Comparison of ENCODE assay signal across 20 mouse cellular contexts in genomic region chr13:59996146-59996814, GRCm38 (mm10).
DNase-seq lines count a peak whose midpoint lies in the region; ATAC-seq and TF ChIP-seq lines count a peak whose summit lies in the region.
"Had no signal": no experiment of that assay in that cellular context is flagged by ENCODE, and none has a peak within 500 bp of the region (broad histone marks: within the 10 kb centered on the region; RNA-seq: fewer than 3 reads in every experiment).

No protein-coding gene starts in this region.

- no peak overlapping the region for H3K27ac ChIP-seq in forebrain, postnatal 0 days (ENCODE audit: low read depth, low read length)
- no peak overlapping the region for H3K27ac ChIP-seq in forebrain, embryonic 12.5 days
- no peak overlapping the region for H3K27ac ChIP-seq in kidney, postnatal 0 days
- 0 out of 2 replicates have a peak overlapping the region, but pooled peaks have one; percentile 46 for H3K27ac ChIP-seq in embryonic facial prominence, embryonic 12.5 days
- peak overlapping the region; percentile 81 for H3K27ac ChIP-seq in limb, embryonic 13.5 days
- H3K27ac ChIP-seq: embryonic facial prominence, embryonic 13.5 days; forebrain, embryonic 15.5 days; heart, adult 2 months; hindbrain, embryonic 10.5 days; hindbrain, embryonic 14.5 days had no signal

- H3K9ac ChIP-seq in forebrain, postnatal 0 days: no peak overlapping the region
- H3K9ac ChIP-seq in forebrain, embryonic 12.5 days: no peak overlapping the region
- no peak overlapping the region for H3K9ac ChIP-seq in kidney, postnatal 0 days (ENCODE audit: low read depth, low read length)
- no peak overlapping the region for H3K9ac ChIP-seq in embryonic facial prominence, embryonic 12.5 days
- no peak overlapping the region for H3K9ac ChIP-seq in limb, embryonic 13.5 days
- H3K9ac ChIP-seq: embryonic facial prominence, embryonic 13.5 days; forebrain, embryonic 15.5 days; heart, embryonic 12.5 days; hindbrain, embryonic 14.5 days had no signal

- peaks cover 7% of the 10 kb centered on the region; the same call in 1 of the 2 replicates for H3K4me1 ChIP-seq in forebrain, postnatal 0 days (ENCODE audit: insufficient read depth)
- H3K4me1 ChIP-seq in forebrain, embryonic 12.5 days: peaks cover 21% of the 10 kb centered on the region
- no peaks in the 10 kb centered on the region for H3K4me1 ChIP-seq in kidney, postnatal 0 days (replicated peaks; ENCODE audit: insufficient read depth, low read length)
- peaks cover 15% of the 10 kb centered on the region for H3K4me1 ChIP-seq in embryonic facial prominence, embryonic 12.5 days
- H3K4me1 ChIP-seq in limb, embryonic 13.5 days: peaks cover 71% of the 10 kb centered on the region

- no peaks in the 10 kb centered on the region for H3K9me3 ChIP-seq in forebrain, postnatal 0 days (ENCODE audit: low read length)
- no peaks in the 10 kb centered on the region for H3K9me3 ChIP-seq in forebrain, embryonic 12.5 days
- no peaks in the 10 kb centered on the region for H3K9me3 ChIP-seq in kidney, postnatal 0 days (replicated peaks; ENCODE audit: low read length)
- 0 out of 2 replicates have a peak, but pooled peaks cover 2% of the 10 kb centered on the region for H3K9me3 ChIP-seq in embryonic facial prominence, embryonic 12.5 days
- H3K9me3 ChIP-seq in limb, embryonic 13.5 days: no peaks in the 10 kb centered on the region
- H3K9me3 ChIP-seq: embryonic facial prominence, embryonic 13.5 days; forebrain, embryonic 15.5 days; heart, embryonic 12.5 days; hindbrain, embryonic 10.5 days had no signal

- no peak overlapping the region for H3K4me2 ChIP-seq in forebrain, postnatal 0 days (ENCODE audit: low read depth)
- no peak overlapping the region for H3K4me2 ChIP-seq in forebrain, embryonic 12.5 days
- no peak overlapping the region for H3K4me2 ChIP-seq in kidney, postnatal 0 days (ENCODE audit: low read length)
- H3K4me2 ChIP-seq in embryonic facial prominence, embryonic 12.5 days (replicated peaks): no peak overlapping the region
- H3K4me2 ChIP-seq in limb, embryonic 13.5 days (replicated peaks): peak overlapping the region; percentile 39
- H3K4me2 ChIP-seq: embryonic facial prominence, embryonic 13.5 days; forebrain, embryonic 15.5 days; heart, embryonic 12.5 days; hindbrain, embryonic 14.5 days had no signal

- no peaks in the 10 kb centered on the region for H3K36me3 ChIP-seq in forebrain, postnatal 0 days (ENCODE audit: insufficient read depth)
- H3K36me3 ChIP-seq in forebrain, embryonic 12.5 days (replicated peaks): no peaks in the 10 kb centered on the region
- H3K36me3 ChIP-seq in kidney, postnatal 0 days (ENCODE audit: insufficient read depth, low read length): no peaks in the 10 kb centered on the region
- H3K36me3 ChIP-seq in embryonic facial prominence, embryonic 12.5 days: no peaks in the 10 kb centered on the region
- H3K36me3 ChIP-seq in limb, embryonic 13.5 days: no peaks in the 10 kb centered on the region
- H3K36me3 ChIP-seq: embryonic facial prominence, embryonic 13.5 days; forebrain, embryonic 15.5 days; heart, embryonic 12.5 days; hindbrain, embryonic 10.5 days had no signal

- 0 out of 2 replicates have a peak, but pooled peaks have one; percentile 18 for ATAC-seq in forebrain, postnatal 0 days
- ATAC-seq in forebrain, embryonic 12.5 days (ENCODE audit: low FRiP score): no peak
- no peak for ATAC-seq in kidney, postnatal 0 days (replicated peaks; ENCODE audit: low FRiP score, low read depth)
- no peak for ATAC-seq in embryonic facial prominence, embryonic 12.5 days (ENCODE audit: insufficient number of reproducible peaks, insufficient read depth, low FRiP score, low TSS enrichment)
- peak; percentile 78 for ATAC-seq in limb, embryonic 13.5 days (ENCODE audit: low FRiP score, low read depth)
- ATAC-seq: forebrain, embryonic 15.5 days had no signal

- no peak overlapping the region for H3K4me3 ChIP-seq in forebrain, postnatal 0 days (ENCODE audit: low read depth, low read length)
- no peak overlapping the region for H3K4me3 ChIP-seq in forebrain, embryonic 12.5 days (replicated peaks)
- no peak overlapping the region for H3K4me3 ChIP-seq in kidney, postnatal 0 days (replicated peaks; ENCODE audit: low read depth, low read length)
- H3K4me3 ChIP-seq in embryonic facial prominence, embryonic 12.5 days: no peak overlapping the region
- H3K4me3 ChIP-seq in limb, embryonic 13.5 days: no peak overlapping the region
- H3K4me3 ChIP-seq: embryonic facial prominence, embryonic 13.5 days; forebrain, embryonic 15.5 days; heart, adult 2 months; heart, embryonic 12.5 days; hindbrain, embryonic 10.5 days had no signal

- 73% methylated on average over 13 of the region's 13 CpGs for WGBS in forebrain, postnatal 0 days
- 79% methylated on average over 13 of the region's 13 CpGs for WGBS in forebrain, embryonic 12.5 days
- WGBS in kidney, postnatal 0 days: 38% methylated on average over 13 of the region's 13 CpGs
- 68% methylated on average over 13 of the region's 13 CpGs for WGBS in embryonic facial prominence, embryonic 12.5 days
- WGBS in limb, embryonic 13.5 days: 16% methylated on average over 13 of the region's 13 CpGs

- TF ChIP-seq CTCF in forebrain, postnatal 0 days (IDR thresholded peaks at IDR 0.05; ENCODE audit: low read depth): no peak
- no peak for TF ChIP-seq CTCF in kidney, postnatal 0 days (IDR thresholded peaks at IDR 0.05; ENCODE audit: low read depth)

- no peaks in the 10 kb centered on the region for H3K27me3 ChIP-seq in forebrain, postnatal 0 days (ENCODE audit: insufficient read depth, low read length)
- 0 out of 2 replicates have a peak, but pooled peaks cover 3% of the 10 kb centered on the region for H3K27me3 ChIP-seq in forebrain, embryonic 12.5 days
- H3K27me3 ChIP-seq in kidney, postnatal 0 days (ENCODE audit: insufficient read depth, low read length): no peaks in the 10 kb centered on the region
- H3K27me3 ChIP-seq in embryonic facial prominence, embryonic 12.5 days: no peaks in the 10 kb centered on the region
- H3K27me3 ChIP-seq in limb, embryonic 13.5 days: no peaks in the 10 kb centered on the region
- H3K27me3 ChIP-seq: embryonic facial prominence, embryonic 13.5 days; forebrain, embryonic 15.5 days; heart, embryonic 12.5 days had no signal

- DNase-seq in forebrain, postnatal 0 days: no peak
- peak; percentile 50 for DNase-seq in kidney, postnatal 0 days (ENCODE audit: low spot score)
- DNase-seq in kidney, postnatal 25 days: no peak
- DNase-seq in urinary bladder, postnatal 36 days (ENCODE audit: low spot score in 2 of 2): no peak
- DNase-seq in heart, adult 8-10 months (ENCODE audit: low spot score): no peak
- DNase-seq: adrenal gland, postnatal 10 days; cerebellum, adult 11 months; cerebellum, adult 8-10 months; cerebellum, postnatal 14 days; embryo, embryonic 11 days; gastrocnemius, postnatal 14 days; heart, adult 2 months had no signal

Comparison
In these comparisons a context has a peak if more than half of its experiments do, and no peak if none do; other contexts are left out.
1. ATAC-seq: peak in forebrain, postnatal 0 days (single experiment) and limb, embryonic 13.5 days (single experiment); none in forebrain, embryonic 12.5 days (single experiment), kidney, postnatal 0 days (single experiment) and embryonic facial prominence, embryonic 12.5 days (single experiment).
2. H3K27ac ChIP-seq: peak in embryonic facial prominence, embryonic 12.5 days (single experiment) and limb, embryonic 13.5 days (single experiment); none in forebrain, postnatal 0 days (single experiment), forebrain, embryonic 12.5 days (single experiment) and kidney, postnatal 0 days (single experiment).